Mouse (Mus musculus): Measurements from ENCODE around the gene Gm20388.

DNA sequence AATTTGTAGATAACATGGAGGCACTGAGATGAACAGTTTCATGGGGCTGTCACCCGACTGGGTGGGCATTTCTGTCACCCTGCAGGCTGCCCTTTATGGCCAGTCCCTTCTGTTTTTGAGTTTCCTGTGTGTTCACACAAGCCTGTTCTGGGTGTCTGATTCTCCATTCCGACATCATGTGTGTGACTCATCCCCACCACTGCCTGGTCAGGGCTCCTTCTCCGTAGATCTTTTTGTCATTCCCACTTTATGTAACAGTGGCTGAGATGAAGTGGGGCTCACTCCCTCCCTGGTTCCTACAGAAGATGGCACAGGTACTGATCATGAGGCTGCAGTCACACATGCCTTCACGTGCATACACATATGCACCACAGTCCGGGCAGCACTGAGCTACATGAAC is 3212.0 kb downstream of the Gm20388 start:
- no peak for TF ChIP-seq CTCF (IDR thresholded peaks at IDR 0.05; ENCODE audit: low read depth)
- no peak for TF ChIP-seq EP300 (IDR thresholded peaks at IDR 0.05; ENCODE audit: low read depth)
